Mouse (Mus musculus) ovary, adult 2 months (tissue): Measurements from ENCODE around the gene Ift22. TPM values are rescaled to one million over a fixed set of nuclear protein-coding genes. Genes with fewer than 3 reads are reported as not detected.

Experiments used
- polyA plus RNA-seq: library from polyadenylated mRNA; depleted of rRNA; stranded (reverse); fragments of >200 nt; gene quantifications from 2 replicates; pipeline ENCODE4 v1.2.3, GENCODE M21; 2012; rRNA removed

Ift22 gene
- polyA plus RNA-seq = 13.1 and 17.5 TPM in 2 replicates

DNA sequence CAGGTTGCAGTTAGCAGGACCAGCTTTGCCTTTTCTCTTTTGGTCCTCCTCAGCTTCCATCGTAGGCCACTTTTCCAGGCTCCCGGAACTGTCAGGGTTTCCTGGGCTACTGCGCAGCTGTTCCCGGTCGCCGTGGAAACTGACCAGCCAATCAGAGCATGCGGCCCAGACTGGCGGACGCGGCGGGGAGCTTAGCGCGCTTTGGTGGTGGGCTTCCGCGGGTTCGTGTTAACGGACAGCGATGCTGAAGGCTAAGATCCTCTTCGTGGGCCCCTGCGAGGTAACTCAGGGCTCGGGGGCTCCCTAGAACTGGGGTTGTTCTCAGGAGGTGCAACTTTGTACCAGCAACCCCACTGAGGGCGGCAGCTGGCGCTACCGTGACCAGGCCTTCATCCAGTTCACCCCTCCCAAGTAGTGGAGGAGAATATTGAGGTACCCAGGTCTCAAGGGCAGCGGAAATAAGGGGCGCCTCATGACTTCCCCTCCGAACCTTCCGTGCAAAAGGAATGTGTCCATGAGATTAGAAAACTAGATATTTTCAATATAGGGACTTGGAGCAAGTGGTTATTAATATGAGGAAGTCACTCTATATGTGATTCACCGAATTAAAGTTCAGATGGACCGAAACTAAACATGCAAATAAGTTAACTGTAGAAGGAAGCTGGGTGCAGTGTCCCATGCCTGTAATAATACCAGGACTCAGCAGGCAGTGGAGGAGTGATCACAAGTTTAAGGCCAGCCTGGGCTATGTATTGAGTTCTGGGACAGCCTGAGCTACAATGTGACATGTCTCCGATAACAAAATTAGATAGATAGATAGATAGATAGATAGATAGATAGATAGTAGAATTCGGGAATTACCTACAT lies at the start of gene Ift22:
Gene Ift22 (plus strand): TSS at position 160 of the 867 bp plus-strand sequence.

GRCm38 (mm10) chr5:136882788-136883439 lies 25.0 kb upstream of the Ift22 start, which contains the start of gene Col26a1:
Col26a1 (minus strand) TSS chr5:136883209.

GRCm38 (mm10) chr5:136953015-136953414 lies 45.1 kb downstream of the Ift22 start, which contains the start of gene Fis1:
Fis1 (plus strand) TSS chr5:136953275.

Other genes starting within 250 kb of the Ift22 start
- not detected in 2 replicates for gene Myl10, start 215.0 kb upstream of the Ift22 start, polyA plus RNA-seq
- gene Col26a1, start 24.9 kb upstream of the Ift22 start, polyA plus RNA-seq = 26.5 and 36.6 TPM in 2 replicates
- 171 and 185 TPM in 2 replicates for gene Fis1, start 45.1 kb downstream of the Ift22 start, polyA plus RNA-seq
- 23.7 and 29.5 TPM in 2 replicates for gene Cldn15, start 58.5 kb downstream of the Ift22 start, polyA plus RNA-seq
- 93.0 and 109 TPM in 2 replicates for gene Plod3, start 78.9 kb downstream of the Ift22 start, polyA plus RNA-seq
- gene Znhit1, start 79.9 kb downstream of the Ift22 start, polyA plus RNA-seq = 80.1 and 91.0 TPM in 2 replicates
- gene Vgf, start 118.2 kb downstream of the Ift22 start, polyA plus RNA-seq = 0.13 and 0.26 TPM in 2 replicates
- 44.5 and 48.4 TPM in 2 replicates for gene Ap1s1, start 138.0 kb downstream of the Ift22 start, polyA plus RNA-seq
- gene Serpine1, start 164.1 kb downstream of the Ift22 start, polyA plus RNA-seq = 8.6 TPM in 2 replicates
- gene Trim56, start 208.1 kb downstream of the Ift22 start, polyA plus RNA-seq = 9.6 and 14.3 TPM in 2 replicates
- gene Muc3, start 241.2 kb downstream of the Ift22 start, polyA plus RNA-seq = 0.29 and 0.32 TPM in 2 replicates